Mouse (Mus musculus) monocyte, adult 2 months (primary cell): ENCODE measurements around the gene Srprb.

ENCODE experiments used
- DNase-seq, 2 experiments: peaks; one replicate each; pipeline ENCODE4 v3.0.0; 2022; ENCODE audit warnings: low spot score in 2 of 2, low read depth in 1 of 2

The Srprb gene

GRCm38 (mm10) chr9:103201561-103202260, at the start of gene Srprb:
Gene Srprb, minus strand, starts transcription at chr9:103202137.
- peak; percentile 73 to 82 for DNase-seq

DNA sequence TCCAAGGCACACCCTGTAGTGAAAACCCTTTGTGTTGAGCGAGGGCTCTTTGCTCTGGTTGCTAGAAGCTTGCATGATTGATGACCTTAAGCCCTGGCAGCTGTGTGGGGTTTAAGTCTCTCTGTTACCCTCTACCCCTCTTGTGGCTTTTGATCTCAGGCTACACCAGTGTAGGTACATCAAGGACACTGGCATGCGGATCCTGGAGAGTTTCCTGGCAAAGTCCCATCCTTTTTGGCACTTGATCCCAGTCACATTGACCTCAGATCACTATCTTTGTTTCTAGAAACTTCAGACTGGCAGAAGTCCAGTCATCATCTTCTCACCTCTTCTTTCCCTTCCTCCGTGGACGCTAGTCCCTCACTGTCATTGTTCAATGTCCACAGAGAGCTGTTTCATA, 46.7 kb upstream of the Srprb start:
- DNase-seq = no peak

- DNase-seq = no peak
Measured at GRCm38 (mm10) chr9:103246526-103247168, 44.7 kb upstream of the Srprb start.

GRCm38 (mm10) chr9:103243640-103244039, 41.7 kb upstream of the Srprb start:
- no peak for DNase-seq

GRCm38 (mm10) chr9:103241206-103241605, 39.3 kb upstream of the Srprb start:
- no peak for DNase-seq

- no peak for DNase-seq
Measured at GRCm38 (mm10) chr9:103239471-103239870, 37.5 kb upstream of the Srprb start.

GRCm38 (mm10) chr9:103234565-103235165, 32.7 kb upstream of the Srprb start:
- no peak for DNase-seq

DNA sequence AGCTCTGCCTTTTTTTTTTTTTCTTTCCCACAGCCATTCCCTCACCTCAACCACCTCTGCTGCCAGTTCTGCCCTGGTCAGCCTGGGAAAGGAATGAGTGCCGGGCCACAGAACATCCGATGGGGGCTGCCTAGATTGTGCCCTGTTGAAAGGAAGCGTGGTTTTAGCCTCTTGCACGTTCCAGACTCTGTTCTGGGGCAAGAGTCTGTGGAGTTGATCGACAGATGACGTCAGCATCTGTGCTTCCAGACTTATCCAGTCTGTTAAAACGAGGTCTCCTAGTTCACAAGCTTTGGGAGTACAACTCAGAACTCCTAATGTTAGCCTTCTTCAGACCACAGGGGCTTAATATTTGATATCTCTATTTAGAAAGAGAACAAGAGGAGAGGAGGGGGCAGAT, 32.1 kb upstream of the Srprb start:
- DNase-seq = no peak

GRCm38 (mm10) chr9:103233006-103233395, 31.1 kb upstream of the Srprb start:
- DNase-seq = no peak

DNA sequence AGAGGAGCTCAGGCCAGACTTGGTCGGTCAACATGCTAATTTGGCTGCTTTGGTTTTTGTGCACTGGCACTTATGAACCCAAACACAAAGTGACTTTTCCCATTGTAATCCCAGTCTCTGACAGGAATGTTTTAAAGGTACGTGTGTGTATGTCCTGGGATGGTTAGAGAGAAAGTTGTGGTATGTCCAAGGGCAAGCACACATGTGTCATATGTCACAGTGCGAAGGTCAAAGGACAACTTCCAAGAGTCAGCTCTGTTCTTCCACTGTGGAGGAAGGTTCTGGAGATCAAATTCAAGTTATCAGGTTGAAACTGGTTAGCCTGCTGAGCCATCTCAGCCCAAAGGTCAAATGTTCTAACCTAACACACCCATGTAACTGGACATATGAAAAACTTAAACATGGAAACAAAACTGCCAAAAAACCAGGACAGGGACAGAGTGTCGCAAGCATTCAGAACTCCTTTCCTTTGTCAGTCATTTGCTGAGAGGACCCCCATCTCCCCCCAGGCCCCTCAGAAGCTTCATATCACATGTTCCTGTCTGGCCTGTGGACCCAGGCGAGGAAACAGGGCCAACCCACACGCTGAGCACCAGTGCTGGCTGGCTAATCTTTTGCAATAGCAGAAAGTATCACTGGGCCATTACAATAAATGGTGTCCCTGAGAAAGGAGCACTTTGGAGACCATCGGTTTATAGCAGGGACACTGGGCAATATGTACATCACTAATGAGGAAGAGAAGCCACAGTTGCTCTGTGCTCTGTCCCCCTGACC, 30.5 kb upstream of the Srprb start:
- no peak for DNase-seq

DNA sequence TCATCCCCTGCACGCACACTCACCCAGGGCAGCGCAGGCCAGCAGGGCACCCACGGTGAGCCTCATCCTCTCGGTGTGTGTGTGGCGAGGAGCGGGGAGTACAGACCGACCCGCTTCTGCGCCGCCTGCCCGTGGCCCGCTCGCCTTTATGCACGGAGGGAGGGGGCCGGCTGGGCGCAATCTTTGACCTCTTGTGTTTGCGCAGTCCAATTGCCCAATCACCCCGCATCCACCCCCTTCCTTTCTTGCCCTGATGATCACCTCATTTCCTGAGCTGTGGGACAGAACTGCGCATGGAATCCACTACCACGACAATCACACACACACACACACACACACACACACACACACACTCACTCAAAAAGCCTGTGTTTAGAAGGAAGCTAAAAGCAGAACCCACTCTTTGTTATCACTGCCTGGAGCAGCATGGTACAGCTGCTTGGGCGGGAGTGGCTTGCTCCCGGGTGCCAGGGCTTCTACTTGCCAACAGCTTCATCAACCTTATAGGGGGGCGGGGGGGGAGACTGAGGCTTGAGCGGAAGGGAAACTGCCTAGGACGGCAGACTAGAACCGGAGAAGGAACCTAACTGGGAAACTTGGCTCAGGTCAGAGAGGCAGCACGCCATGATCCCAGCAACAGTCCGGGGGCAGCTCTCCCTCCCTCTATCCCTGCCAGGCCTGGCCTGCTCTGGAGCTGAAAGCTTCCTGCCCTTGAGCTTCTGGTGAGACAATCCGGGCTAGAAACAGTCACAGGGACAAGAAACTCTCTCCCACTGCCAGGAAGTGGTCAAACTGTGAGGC, 28.4 kb upstream of the Srprb start, which contains the start of the genes Gm20425 and Trf:
Gene Gm20425 (minus strand): TSS at position 157 of the 801 bp plus-strand sequence.
Gene Trf (minus strand): TSS at position 294 of the 801 bp plus-strand sequence.
- DNase-seq = peak; percentile 16 to 57

GRCm38 (mm10) chr9:103229037-103229867, 27.3 kb upstream of the Srprb start:
- no peak for DNase-seq

- DNase-seq = no peak
Measured at GRCm38 (mm10) chr9:103228370-103229003, 26.6 kb upstream of the Srprb start.

DNA sequence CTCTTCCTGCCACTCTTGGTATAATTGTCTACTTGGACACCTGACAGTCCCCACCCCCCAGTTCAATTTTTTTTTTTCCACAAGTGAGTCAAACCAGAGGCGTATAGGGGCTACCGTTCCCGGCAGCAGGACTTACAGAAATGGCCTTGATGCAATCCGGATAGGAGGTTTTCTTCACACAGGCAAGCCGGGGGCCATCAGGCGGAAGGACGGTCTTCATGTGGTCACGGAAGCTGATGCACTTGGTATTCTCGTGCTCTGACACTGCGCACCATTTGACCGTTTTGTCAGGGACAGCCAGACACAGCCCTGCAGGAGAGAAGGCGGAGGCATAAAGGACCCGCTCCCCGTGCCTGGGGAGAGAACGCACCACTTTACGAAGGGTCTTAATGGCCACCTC, 25.8 kb upstream of the Srprb start:
- DNase-seq = no peak

DNA sequence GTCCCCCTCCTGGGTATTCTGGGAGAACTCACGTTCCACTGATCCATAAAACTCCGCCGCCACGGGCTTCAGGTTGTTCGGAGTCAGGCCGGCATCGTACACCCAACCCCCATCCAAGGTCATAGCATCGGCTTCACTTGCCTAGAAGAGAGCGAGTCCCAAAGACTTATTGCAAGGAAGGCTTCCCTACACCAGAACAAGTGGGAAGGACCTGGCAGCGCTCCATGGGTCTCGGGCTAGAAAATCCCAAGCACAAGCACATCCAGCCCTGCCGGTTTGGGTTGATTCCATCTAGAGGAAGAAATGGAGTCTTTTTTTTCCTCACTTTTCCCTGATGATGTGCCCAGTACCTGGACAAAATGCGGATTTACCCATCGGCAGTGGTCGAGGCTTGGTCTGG, 24.9 kb upstream of the Srprb start:
- DNase-seq = no peak

DNA sequence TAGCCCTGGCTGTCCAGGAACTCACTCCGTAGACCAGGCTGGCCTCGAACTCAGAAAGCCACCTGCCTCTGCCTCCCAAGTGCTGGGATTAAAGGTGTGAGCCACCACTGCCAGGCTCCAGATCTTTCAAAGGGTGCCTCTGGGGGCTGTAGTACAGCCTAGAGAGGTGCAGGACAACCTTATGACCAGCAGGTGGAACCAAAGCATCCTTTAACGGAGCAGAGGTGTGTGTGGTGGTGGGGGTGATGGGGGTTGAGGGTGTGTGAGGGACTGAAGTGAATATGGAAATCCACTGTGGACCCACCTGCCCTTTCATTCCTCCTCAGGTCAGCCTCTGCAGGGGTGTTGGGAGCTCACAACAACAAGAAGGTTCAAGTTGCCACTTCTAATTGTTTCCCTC, 23.5 kb upstream of the Srprb start:
- no peak for DNase-seq

DNA sequence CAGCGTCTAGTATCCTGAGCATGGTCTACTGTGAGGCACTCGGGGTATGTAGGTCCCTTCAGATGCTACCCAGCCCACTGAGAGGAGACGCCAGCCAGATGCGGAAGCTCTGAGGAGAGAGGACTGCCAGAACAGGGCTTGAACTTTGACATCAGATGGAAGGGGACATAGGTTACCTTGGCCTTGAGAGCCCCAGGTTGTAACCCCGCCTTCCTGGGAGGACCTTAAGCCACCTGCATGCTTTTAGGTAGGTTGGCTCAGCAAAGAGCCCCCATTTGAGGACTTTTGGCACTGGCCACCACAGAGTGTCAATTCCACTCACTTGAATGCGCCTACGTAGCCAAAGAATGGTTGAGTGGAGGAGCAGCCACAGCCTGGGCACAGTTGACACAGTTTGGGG, 22.8 kb upstream of the Srprb start:
- DNase-seq = no peak

DNA sequence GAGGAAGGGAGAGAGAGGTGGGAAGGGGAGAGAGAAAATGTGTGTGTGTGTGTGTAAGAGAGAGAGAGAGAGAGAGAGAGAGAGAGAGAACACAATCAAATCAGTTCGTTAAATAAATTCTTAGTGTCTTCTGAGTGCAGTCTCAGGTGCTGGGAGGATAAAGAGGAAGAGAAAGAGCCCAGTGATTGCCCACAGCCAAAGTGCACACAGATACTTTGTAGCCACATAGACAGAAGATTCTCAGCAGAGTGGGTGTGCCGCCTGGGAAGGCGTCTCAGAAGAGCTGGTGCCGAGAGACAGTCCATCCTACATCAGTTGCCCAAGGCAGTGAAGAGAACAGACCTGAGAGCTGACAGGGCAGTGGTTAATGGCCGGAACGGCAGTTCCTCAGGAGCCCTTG, 12.3 kb upstream of the Srprb start:
- DNase-seq = no peak

GRCm38 (mm10) chr9:103213631-103214030, 11.7 kb upstream of the Srprb start:
- no peak for DNase-seq
